Mouse (Mus musculus) left cerebral cortex, postnatal 4 days (tissue): Measurements from ENCODE around the gene Tubg2. TPM values are rescaled to one million over a fixed set of nuclear protein-coding genes. Genes with fewer than 3 reads are reported as not detected.

Source experiments
- DNase-seq: peaks from one replicate; pipeline ENCODE4 v3.0.0-alpha.2; 2022
- intact Hi-C: fragments of 180-260 bp; cut with DNase I; formaldehyde crosslinking; loops from one replicate; pipeline ENCODE4 v1.15.1; 2025
- total RNA-seq, 2 experiments: library from RNA; stranded (reverse); gene quantifications; 2 replicates each; pipeline ENCODE4 v1.2.3; 2021

The Tubg2 gene
- total RNA-seq, 2 experiments from 2014 or later, result 38.6 to 41.6 TPM

DNA sequence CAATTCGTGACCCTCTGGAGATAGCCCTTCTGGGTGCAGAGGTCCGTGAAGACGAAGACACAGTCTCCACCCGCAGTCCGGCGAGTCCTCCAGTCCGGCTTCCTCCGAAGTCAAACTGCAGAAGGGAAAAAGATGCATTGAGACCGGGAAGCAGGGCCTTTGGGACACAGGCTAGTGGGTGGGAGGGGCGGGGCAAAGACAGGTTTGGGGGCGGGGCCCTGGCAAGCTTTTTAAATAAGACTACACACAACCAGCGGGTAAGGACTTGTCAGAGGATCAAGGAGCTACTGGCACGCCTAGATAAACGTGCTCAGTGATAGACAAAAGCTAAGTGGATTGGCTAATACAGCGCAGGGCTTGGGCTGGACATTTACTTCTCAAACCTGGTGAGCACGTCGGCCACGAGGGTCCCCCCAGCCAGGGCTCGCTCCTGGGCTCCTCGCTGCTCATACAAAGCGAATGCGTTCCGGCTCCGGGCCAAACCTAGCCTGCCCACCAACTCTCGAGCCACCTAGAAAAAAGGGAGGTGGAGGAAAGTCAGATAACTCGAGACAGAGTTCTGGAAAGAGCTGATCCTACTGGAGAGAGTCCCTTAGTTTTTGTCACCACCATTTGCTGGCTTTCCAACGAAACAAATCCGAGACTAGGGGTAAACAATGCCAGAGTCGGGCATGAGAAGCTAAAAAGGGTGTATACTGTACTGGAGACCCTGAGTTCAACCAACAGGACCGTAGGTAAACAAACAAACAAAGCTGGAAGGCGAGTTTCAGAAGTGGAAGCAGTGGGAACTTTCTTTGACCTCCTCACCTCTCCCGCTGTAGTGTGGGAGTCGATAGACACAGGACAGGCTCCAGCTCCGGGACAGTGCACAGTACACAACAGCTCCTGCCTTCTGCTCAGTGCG is 9.2 kb downstream of the Tubg2 start:
- no peak for DNase-seq
- intact Hi-C loops, result no loop called here

DNA sequence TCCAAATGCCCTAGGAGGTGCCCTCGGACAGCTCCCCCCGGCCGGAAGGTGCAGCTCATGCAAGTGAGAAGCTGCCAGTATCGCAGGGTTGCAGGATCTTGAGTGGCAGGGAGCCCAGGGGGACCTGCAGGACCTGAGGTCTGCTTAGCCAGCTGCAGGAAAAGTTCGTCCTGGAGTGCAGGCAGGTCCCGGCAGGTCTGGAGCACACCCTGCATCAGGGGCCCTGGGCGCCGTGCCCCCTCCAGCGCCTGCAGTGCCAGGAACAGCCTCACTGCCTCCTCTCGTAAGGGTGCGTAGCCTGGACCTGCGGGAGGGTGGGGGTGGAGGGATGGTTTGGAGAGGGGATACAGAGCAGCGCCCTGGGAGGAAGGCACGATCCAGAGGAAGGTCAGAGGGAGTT is 10.7 kb downstream of the Tubg2 start:
- no peak for DNase-seq
- intact Hi-C loops, result no loop called here

DNA sequence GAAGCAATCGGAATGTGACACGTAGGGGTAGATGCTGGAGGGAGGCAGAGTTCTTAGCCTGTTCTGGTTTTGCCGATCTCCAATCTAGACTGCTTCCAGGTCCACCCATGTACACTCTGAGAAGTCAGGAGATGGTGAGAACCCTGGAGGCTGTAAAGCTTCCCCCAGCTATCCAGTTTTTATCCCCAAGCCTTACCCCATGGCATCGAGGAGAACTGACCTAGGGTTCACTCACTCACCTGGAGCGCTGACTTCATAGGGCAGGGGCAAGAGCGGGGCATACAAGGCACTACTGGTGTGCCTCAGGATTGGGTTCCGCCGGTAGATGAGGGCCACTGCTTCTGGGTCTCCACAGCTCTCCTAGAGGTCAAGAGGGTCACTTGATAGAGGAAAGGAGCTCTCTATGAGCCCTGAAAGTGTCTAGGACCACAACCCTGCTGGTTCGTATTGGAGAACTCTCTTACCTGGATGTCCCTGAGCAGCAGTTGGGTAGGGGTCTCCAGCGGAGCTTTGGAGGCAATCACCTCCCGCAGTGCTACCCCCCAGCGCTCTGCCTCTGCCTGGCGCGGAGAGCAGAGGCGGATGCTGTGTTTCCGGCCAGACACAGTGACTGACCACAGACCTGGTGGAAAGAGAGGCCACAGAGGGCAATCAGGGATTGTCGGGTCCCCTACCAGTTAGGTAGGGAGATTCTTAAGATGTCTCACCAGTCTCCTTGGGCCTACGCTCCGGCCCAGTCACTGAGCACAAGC is 11.7 kb downstream of the Tubg2 start:
- intact Hi-C loops, result no loop called here
- DNase-seq, result no peak

DNA sequence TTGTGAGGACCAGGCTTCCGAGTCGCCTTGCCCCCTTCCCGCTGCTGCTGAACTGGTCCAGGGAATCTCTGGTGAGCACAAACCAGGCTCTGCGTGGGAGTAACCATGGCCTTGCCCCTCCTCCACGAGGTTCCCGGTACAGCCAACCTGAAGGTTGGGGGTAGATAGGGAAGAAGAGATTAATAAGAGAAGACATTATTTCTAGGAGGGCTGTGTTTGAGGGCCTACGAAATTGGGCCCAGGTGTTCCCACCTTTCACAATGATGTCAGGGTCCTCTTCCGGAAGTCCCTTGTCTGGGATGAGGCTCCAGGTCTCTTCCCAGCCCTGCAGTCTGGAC is 12.2 kb downstream of the Tubg2 start:
- intact Hi-C loops, result no loop called here

DNA sequence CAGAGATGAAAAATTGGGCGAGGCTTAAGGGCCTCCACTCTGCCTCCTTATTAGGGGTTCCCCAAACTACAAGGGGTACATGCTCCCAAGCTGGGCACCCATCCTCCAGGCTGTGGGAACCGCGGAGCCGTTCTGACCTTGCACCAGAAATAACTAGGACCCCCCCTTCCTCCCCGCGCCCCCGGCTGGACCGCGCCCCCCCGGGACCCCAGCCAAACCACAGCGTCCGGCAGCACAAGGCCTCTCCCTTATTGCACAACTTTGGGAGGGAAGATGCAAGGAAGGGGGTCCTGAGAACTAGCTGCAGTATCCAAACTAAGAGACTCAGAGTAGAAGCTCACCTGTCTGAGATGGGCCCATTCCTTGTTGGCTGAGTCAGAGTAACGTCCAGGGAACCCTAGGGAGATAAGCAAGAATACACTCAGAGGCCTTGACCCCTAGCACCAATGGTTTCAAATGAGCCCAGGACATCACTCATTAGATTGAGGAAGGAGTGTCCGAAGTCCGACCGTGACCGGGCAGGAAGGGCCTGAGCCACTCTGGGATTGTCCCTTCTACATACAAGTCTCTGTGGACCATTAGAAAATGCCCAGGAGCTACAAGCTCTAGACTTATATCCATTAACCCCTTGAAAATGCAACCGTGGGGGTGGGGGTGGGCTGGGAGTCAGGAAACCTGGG is 12.7 kb downstream of the Tubg2 start:
- intact Hi-C loops, result no loop called here
- no peak for DNase-seq

More for the DNA sequence above, 12.2 kb downstream of the Tubg2 start:
- DNase-seq, result no peak

DNA sequence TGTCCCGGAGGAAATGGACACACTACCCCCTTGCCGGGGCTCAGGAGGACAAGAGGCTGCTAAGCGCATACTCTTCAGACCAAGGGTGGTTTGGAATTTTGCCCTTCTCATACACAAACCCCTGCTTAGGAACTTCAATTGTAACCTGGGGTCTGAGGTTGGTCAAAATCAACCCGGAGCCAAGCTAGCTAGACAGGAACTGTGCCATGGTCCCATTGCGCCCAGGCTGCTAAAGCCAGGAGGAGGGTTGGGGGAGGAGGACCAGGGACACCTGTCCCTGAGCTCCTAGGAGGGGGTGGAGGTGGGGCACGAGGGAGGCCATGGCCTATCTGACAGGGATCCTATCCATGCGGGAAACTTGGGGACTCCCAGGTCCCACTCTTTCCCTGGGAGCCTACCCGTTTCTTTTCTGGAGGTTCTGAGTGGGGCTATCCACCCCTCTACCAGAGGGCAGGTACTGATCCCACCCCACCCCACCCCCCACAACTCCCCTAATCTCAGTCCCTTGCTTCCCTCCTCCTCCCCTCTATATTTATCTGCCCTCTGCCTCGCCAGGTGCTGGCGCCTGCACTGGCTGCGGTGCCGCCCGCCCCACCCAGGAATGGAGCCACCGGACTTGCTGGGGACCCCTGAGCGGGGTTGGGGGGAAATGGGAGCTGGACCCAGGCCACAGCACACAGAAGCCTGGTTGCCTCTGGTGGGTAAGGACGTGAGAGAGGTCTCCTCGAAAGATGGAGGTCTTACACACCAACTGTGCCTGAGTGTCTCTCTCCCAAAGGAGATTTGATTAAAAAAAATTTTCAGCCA is 13.8 kb downstream of the Tubg2 start:
- intact Hi-C loops, result no loop called here
- no peak for DNase-seq

DNA sequence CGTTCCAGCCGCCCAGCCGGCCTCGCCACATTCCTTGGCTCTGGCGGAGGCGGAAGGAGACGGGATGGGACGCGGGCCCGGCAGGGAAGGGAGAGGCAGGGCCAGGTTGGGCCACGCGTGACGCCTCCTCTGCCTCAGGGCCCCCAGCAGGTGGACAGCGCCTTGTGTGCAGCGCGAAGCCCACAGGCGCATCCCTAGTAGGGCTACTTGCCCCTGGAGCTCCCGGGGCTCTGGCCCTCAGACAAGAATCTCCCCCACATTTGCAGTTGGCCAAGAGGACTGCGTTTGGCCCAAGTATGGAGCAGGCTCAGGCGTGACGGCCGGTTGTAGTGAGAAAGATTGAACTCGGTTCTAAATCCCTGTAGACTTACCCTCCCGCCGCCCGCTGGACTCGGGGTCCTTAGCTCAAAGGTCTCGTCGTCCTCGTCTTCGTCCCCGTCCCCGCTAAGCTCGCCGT is 14.7 kb downstream of the Tubg2 start, which contains the start of gene Cntnap1:
Gene Cntnap1 (plus strand): TSS at position 170 of the 457 bp plus-strand sequence.
- peak; percentile 49 for DNase-seq
- intact Hi-C loops, result no loop called here

DNA sequence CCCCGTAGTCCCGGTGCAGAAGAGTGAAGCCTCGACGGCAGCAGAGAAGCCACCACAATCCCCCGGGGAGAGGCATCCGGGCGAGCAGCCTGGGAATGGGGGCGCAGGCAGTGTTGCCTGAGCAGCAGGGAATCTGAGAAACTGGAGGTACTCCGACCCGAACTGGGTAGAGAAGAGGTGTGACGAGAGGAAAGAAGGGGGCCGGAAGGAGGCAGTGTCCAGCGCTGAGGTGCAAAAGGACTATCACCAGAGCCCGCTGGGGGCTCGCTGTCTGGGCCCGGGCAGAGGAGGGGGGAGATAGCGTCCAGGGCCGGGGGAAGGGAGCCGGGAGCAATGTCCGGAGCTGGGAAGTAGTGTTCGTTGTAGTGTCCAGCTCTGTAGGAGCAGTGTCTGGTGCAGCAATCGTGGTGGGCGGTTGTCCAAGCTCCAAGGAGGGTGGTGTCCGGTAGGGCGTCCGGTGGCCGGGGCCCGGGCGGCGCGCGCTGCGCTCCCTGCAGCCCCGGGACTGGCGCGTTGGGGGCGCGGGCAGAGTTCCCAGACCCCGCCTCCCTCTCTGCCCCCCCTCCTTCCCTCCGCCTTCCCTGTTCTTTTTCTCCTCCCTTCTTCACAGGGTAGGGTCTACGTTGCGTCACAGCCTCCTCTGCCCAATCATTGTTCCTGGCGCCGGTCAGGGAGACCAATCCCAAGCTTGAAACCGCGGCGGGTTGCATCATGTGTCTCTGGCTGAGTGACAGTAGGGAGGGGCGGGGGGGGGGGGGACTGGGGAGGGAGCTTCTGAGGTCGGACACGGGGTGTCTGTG is 15.3 kb downstream of the Tubg2 start, which contains the start of gene Plekhh3:
Gene Plekhh3 (minus strand): TSS at position 541 of the 800 bp plus-strand sequence.
- intact Hi-C loops, result no loop called here
- peak; percentile 97 for DNase-seq

DNA sequence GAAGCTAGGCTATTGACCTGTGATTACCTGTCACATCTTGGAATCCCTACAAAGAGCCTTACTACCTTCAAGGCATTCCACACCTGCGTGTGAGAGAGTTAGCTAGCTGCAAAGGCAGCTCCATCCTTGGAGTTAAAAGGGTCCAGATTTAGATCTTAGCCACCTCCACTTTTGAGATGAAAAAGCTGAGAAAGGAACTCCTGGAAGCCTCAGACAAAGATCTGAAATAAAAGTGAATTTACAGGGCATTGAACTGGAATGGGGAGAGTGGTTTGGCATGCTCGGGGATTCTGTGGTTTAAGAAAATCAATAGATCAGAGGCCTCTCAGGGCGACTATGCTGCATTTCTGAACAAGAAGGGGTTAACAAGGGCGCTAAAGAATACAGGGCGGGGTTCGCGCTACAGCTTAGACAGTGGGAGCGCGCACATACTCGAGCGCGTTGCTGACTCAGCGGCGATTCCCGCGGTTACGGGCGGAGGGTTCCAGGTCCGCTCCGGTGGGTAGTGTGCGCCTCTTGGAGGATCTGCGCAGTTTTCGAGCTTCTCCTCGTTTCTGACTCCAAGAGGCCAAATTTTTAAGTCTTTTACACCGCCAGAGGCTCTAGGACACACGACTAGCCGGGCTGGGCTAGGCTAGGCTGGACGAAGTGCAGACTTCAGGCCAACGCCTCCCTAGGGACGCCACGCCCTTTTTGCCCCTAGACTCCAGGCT is 16.2 kb downstream of the Tubg2 start:
- intact Hi-C loops, result no loop called here
- DNase-seq, result peak; percentile 78

DNA sequence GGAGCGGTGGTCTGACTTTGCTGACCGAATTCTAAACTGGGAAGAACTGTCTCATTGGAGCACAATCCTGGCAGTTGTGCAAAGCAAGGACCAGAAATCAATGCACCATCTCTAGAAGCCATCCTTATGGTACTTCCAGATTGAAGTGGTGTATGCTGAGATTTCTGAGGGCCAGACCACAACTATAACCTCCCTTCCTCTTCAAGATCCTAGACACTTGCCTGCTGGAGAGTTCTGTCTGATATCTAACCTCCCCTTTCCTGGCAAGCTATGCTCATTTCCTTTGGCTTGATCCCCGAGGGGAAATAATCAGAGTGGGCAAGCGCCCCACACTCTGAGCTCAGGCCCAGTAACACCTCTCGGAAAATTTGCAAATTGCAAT is 16.7 kb downstream of the Tubg2 start:
- DNase-seq, result no peak
- intact Hi-C loops, result no loop called here

DNA sequence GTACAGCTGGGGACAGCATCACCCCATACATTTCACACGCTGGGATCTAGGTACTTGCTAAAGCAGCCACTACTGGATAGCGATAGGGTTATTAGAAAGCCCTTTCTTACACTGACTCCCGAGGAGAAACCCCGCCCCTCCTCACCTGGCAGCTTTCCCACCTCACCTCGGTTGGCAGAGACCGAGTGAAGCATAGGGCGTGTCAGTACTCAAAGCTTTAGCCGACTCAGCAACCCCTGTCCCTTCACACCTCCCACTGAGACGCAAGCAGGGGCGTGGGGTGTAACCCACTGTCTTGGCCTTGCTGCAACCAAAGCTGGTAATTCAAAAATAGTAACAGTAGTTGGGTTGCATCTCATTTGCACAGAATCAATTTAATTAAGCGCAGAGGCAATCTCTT is 17.4 kb downstream of the Tubg2 start:
- intact Hi-C loops, result no loop called here
- DNase-seq, result no peak

DNA sequence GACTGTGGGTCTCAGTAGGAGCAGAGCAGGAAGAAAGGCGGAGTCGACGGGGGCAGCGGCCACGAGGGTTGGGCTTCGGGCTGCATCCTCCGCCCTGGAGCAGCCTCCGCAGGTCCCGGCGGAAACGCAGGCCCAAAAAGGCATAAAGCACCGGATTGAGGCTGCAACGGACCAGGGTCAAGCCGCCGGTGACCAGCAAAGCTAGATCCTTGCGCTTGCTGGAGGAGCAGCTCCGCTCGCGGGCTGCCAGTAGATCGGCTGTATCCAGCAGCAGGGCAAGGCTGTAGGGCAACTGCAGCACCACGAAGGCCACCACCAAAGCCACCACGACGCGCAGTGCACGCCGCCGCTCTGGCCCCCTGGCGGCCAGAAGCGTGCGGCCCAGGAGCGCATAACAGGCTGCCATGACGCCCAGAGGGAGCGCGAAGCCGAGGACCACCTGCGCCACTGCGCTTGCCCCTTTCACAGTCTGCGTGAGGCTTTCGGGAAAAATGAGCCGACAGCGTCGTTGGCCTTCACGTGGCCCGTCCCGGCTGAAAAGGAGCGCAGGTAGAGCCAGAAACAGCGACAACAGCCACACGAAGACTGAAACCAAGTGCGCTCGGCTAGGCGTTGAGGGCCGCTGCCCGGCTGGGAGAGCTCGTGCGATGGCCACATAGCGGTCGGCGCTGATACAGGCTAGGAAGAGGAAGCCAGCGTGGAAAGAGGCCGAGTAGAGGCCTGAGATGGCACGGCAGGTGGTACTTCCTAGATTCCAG is 18.1 kb downstream of the Tubg2 start:
- intact Hi-C loops, result no loop called here
- peak; percentile 78 for DNase-seq

DNA sequence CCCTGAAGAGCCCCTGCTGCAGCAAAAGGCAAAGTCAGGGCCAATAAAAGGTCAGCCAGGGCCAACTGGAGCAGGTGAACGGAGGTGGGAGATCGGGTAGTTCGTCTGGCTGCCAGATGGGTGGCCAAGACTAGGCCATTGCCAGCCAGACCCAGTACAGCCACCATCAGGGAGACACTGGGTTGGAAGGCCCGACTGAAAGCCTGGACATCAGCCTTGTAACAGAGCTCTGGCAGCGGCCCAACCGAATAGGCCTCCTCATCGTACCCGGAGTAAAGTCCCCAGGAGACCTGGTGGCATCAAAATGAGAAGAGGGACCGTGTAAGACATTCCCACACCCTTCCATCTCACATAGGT is 18.7 kb downstream of the Tubg2 start:
- DNase-seq, result peak; percentile 72
- intact Hi-C loops, result no loop called here

DNA sequence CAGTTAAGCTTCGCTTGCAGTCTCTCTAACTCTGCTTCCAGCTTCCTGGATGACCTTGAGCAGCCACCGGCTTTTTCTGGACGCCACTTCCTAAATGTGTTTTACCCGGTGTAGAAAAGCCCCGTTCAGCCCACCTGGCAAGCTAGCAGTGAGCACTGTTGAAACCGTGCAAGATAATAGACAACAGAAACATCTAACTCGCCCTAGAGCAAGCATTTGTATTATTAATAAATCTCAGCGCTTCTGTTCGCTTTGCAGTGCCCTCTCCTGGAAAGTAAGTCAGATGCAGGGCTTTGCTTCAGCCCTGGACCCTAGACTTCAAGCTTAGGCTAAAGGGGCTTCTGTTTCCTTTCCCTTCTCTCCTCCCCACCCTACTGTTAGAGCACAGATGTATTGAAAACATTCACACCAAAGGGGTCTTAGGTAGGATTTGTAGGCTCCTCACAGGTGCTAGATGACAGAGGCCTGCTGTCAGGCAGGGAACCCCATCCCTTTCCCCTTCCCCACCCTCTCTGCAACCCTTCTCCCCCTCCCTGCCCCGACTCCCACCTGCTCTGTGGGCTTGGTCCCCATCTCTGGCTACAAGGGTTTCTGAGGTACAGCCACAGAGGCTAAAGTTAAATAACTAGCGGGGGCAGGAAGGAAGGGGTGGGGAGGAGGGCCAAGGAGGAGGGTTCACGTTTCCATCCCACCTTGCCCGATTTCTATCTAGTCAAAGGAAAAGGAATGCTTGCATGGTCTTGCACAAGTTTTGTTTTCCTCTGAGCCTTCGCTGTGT is 19.3 kb downstream of the Tubg2 start, which contains the start of gene Ccr10:
Gene Ccr10 (minus strand): TSS at position 593 of the 778 bp plus-strand sequence.
- intact Hi-C loops, result loop anchor here (5.0 kb wide), 1 partner anchor 78 kb away; the partner anchor contains the start of gene Psmc3ip
- no peak for DNase-seq

DNA sequence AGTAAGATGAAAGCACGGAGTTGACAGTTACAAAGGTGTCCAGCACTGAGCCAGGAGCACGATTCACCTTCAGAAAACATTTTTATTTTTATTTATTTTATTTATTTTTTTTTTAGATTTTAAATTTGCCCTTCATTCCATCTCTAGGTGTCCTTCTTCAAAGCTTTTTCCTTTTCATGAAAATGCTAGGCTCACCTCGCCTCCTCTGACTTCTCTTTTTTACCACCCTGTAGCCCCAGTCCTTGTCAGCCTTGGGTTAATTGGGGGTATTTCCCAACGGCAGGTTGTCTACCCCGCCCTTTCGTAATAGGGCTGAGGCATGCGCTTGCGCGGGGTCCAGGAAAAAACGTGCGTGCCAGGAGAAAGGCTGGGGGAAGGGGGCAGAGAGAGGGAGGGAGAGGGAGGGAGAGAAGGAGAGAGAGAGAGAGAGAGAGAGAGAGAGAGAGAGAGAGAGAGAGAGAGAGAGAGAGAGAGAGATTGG is 20.0 kb downstream of the Tubg2 start:
- intact Hi-C loops, result loop anchor here (5.0 kb wide), 1 partner anchor 78 kb away; the partner anchor contains the start of gene Psmc3ip
- peak; percentile 76 for DNase-seq

DNA sequence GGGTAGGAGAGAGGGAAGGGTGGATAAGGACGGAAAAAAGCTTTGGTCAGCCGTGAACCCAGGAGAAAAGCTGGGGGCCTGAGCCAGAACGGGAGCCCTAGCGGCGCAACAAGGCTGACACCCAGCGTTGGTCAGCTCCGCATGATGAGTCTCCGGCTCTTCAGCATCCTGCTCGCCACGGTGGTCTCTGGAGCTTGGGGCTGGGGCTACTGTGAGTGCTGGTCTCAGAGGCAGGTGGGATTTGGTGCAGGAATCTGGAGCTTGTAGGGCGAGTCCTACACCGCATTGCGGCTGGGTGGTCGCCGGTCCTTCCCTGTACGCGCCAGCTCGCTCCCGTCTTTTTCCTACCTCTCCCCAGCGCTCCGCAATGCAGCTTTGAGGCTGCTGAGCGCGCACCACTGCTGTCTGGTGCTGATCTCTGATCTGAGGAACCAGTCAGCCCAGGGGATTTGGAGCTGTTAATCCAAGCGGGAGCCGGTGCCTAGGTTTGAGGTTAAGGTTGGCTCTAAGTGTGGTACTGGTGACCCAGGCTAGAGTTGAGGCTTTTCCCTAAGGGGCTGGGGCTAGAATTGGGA is 20.5 kb downstream of the Tubg2 start:
- intact Hi-C loops, result loop anchor here (5.0 kb wide), 1 partner anchor 79 kb away; the partner anchor contains the start of gene Psmc3ip
- DNase-seq, result peak; percentile 67
